Comparison of ENCODE assay signal across 10 mouse cellular contexts in the genomic region with DNA sequence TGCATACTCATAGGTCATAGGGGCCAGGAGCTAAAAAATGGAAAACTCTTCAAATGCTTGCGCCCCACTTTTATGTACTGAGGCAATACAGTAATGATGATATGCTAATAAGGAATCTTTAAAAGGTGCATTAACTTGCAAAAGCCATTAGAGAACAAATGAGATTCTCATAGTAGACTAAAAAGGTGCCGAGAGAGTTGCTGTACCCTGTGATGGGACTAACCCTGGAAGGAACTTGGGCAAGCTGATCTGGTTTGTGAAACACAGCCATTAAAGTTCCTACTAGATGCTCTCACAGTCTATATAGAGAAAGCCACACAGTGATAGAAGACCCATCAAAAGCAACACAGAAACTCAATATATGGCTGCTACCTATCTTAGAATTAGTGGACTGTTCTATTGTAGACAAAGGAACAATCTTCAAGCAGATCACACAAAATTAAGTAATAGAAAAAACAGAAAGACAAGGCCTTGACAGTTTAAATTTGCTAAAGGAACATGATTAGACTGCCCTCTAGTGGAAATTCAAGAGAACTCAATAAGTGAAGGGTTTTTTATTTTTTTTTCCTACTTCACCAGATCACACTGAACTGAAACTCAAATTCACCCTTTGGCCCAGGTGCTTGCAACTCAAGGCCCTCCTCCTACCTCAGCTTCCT. TPM values are rescaled to one million over a fixed set of nuclear protein-coding genes. Genes with fewer than 3 reads are reported as not detected.
DNase-seq lines count a peak whose midpoint lies in the region; ATAC-seq lines count a peak whose summit lies in the region.
"Had no signal": no experiment of that assay in that cellular context is flagged by ENCODE, and none has a peak within 500 bp of the region (broad histone marks: within the 10 kb centered on the region; RNA-seq: fewer than 3 reads in every experiment).

No protein-coding gene starts in this region.

- H3K27me3 ChIP-seq in forebrain, embryonic 13.5 days: no peaks in the 10 kb centered on the region; the same call in 1 of the 2 replicates
- H3K27me3 ChIP-seq in forebrain, embryonic 10.5 days (ENCODE audit: poor library complexity, severe bottlenecking): no peaks in the 10 kb centered on the region
- H3K27me3 ChIP-seq: embryonic facial prominence, embryonic 15.5 days; stomach, embryonic 15.5 days had no signal

- H3K27ac ChIP-seq in forebrain, embryonic 13.5 days: peak overlapping the region; percentile 49
- H3K27ac ChIP-seq in forebrain, embryonic 10.5 days: no peak overlapping the region
- H3K27ac ChIP-seq: embryonic facial prominence, embryonic 15.5 days; stomach, embryonic 15.5 days had no signal

- peaks cover 9% of the 10 kb centered on the region for H3K4me1 ChIP-seq in forebrain, embryonic 13.5 days
- peaks cover 15% of the 10 kb centered on the region for H3K4me1 ChIP-seq in forebrain, embryonic 10.5 days
- H3K4me1 ChIP-seq: embryonic facial prominence, embryonic 15.5 days; stomach, embryonic 15.5 days had no signal

- WGBS in forebrain, embryonic 13.5 days: 31% methylated on average over 2 of the region's 2 CpGs
- WGBS in forebrain, embryonic 10.5 days: 85% methylated on average over 2 of the region's 2 CpGs

- H3K4me2 ChIP-seq in forebrain, embryonic 13.5 days: no peak overlapping the region
- H3K4me2 ChIP-seq: embryonic facial prominence, embryonic 15.5 days; stomach, embryonic 15.5 days had no signal

- H3K4me3 ChIP-seq in forebrain, embryonic 13.5 days: no peak overlapping the region
- no peak overlapping the region for H3K4me3 ChIP-seq in forebrain, embryonic 10.5 days
- H3K4me3 ChIP-seq: embryonic facial prominence, embryonic 15.5 days; stomach, embryonic 15.5 days had no signal

- DNase-seq in forebrain, embryonic 10.5 days (ENCODE audit: extremely low spot score, low spot score): no peak
- peak; percentile 79 for DNase-seq in 416B (ENCODE audit: low read depth)
- peak; percentile 66 for DNase-seq in brain, adult 2 months (ENCODE audit: low read depth, low spot score)
- DNase-seq in induced T-regulatory cell, adult 2 months (ENCODE audit: low read depth): peak; percentile 67
- no peak for DNase-seq in ovary, postnatal 14 days (ENCODE audit: low spot score)
- no peak for DNase-seq in heart, postnatal 36 days
- DNase-seq in layer of hippocampus, adult 9-11 months: no peak

- peak; percentile 62 for ATAC-seq in forebrain, embryonic 13.5 days

- intact Hi-C loops in heart, postnatal 36 days (cut with DNase I): loop anchor here (1.0 to 5.0 kb wide), 2 partner anchors 220 to 1183 kb away; no protein-coding TSS in a partner anchor

- no peaks in the 10 kb centered on the region for H3K9me3 ChIP-seq in forebrain, embryonic 13.5 days (replicated peaks)
- no peaks in the 10 kb centered on the region for H3K9me3 ChIP-seq in forebrain, embryonic 10.5 days
- H3K9me3 ChIP-seq: embryonic facial prominence, embryonic 15.5 days; stomach, embryonic 15.5 days had no signal

- peaks cover under 1% of the 10 kb centered on the region; the same call in 1 of the 2 replicates for H3K36me3 ChIP-seq in forebrain, embryonic 13.5 days (ENCODE audit: poor library complexity, severe bottlenecking)
- H3K36me3 ChIP-seq in forebrain, embryonic 10.5 days (replicated peaks): peaks cover 37% of the 10 kb centered on the region
- H3K36me3 ChIP-seq: stomach, embryonic 15.5 days had no signal

- H3K9ac ChIP-seq in forebrain, embryonic 13.5 days: no peak overlapping the region
- H3K9ac ChIP-seq: embryonic facial prominence, embryonic 15.5 days; stomach, embryonic 15.5 days had no signal

RNA-seq across cellular contexts. Expression of a gene that starts 24.3 kb away (rescaled TPM):
- 95.4 and 104 TPM in 2 replicates for polyA plus RNA-seq in forebrain, embryonic 13.5 days (2015; fragmentation: Nextera tagmentation; extraction: Ambion mirVana)
- polyA plus RNA-seq in forebrain, embryonic 10.5 days (2016; fragmentation: Nextera tagmentation; extraction: Ambion mirVana): 81.8 and 89.4 TPM in 2 replicates
- 100 to 1,000 TPM; 100 to 108 TPM for total RNA-seq in heart, postnatal 36 days (2021)

Comparison
In these comparisons a context has a peak if more than half of its experiments do, and no peak if none do; other contexts are left out.
1. DNase-seq: peak in 416B (single experiment), brain, adult 2 months (single experiment) and induced T-regulatory cell, adult 2 months (single experiment); none in forebrain, embryonic 10.5 days (single experiment), ovary, postnatal 14 days (single experiment), heart, postnatal 36 days (0 of 2) and layer of hippocampus, adult 9-11 months (single experiment).